Mouse (Mus musculus): ENCODE results near the gene Snx8. TPM values are rescaled to one million over a fixed set of nuclear protein-coding genes. Genes with fewer than 3 reads are reported as not detected.
A peak's percentile ranks its signal among the peaks of the same experiment; 100 is the strongest.

Gene Snx8
- polyA plus RNA-seq, 1 experiment from 2014 or later: 19.2 TPM

- no peaks in the 10 kb centered on the region for H3K27me3 ChIP-seq (ENCODE audit: insufficient read depth, poor library complexity, severe bottlenecking)
- peaks cover 26% of the 10 kb centered on the region for H3K36me3 ChIP-seq
- DNase-seq (ENCODE audit: low spot score): no peak
Observed at GRCm38 (mm10) chr5:140324058-140324457, 65.0 kb downstream of the Snx8 start.

GRCm38 (mm10) chr5:140321756-140322575, 67.1 kb downstream of the Snx8 start:
- Histone ChIP-seq H3K27ac (peak overlapping the region; percentile 95), H3K27me3 (ENCODE audit: insufficient read depth, poor library complexity, severe bottlenecking) (no peaks in the 10 kb centered on the region), H3K4me3 (peak overlapping the region; percentile 98), H3K9me3 (no peaks in the 10 kb centered on the region), H3K4me1 (peaks cover 29% of the 10 kb centered on the region), H3K36me3 (peaks cover 6% of the 10 kb centered on the region; the same call in 1 of the 2 replicates)
- no peak for DNase-seq (ENCODE audit: low spot score)
- WGBS: 3% methylated on average over 17 of the region's 17 CpGs

More at GRCm38 (mm10) chr5:140324058-140324457, 65.0 kb downstream of the Snx8 start:
- H3K27ac ChIP-seq: no peak overlapping the region
- peaks cover 20% of the 10 kb centered on the region for H3K4me1 ChIP-seq
- H3K4me3 ChIP-seq: no peak overlapping the region
- H3K9me3 ChIP-seq: no peaks in the 10 kb centered on the region
- 84% methylated on average over 5 of the region's 5 CpGs for WGBS

- no peaks in the 10 kb centered on the region for H3K27me3 ChIP-seq (ENCODE audit: insufficient read depth, poor library complexity, severe bottlenecking)
- peaks cover 3% of the 10 kb centered on the region; the same call in 1 of the 2 replicates for H3K36me3 ChIP-seq
- peak within 1 kb of the TSS; percentile 98 for H3K4me3 ChIP-seq
- WGBS: under 1% methylated on average over 60 of the region's 60 CpGs
- DNase-seq (ENCODE audit: low spot score): peak; percentile 96
- peaks cover 34% of the 10 kb centered on the region for H3K4me1 ChIP-seq
- no peaks in the 10 kb centered on the region for H3K9me3 ChIP-seq
- H3K27ac ChIP-seq: peak within 1 kb of the TSS; percentile 95
Observed at GRCm38 (mm10) chr5:140321042-140321755, 67.9 kb downstream of the Snx8 start, which contains the start of the genes Mad1l1 and Nudt1. TSS of gene Mad1l1 (minus strand) at chr5:140321552. TSS of gene Nudt1 (plus strand) at chr5:140321656.

DNA sequence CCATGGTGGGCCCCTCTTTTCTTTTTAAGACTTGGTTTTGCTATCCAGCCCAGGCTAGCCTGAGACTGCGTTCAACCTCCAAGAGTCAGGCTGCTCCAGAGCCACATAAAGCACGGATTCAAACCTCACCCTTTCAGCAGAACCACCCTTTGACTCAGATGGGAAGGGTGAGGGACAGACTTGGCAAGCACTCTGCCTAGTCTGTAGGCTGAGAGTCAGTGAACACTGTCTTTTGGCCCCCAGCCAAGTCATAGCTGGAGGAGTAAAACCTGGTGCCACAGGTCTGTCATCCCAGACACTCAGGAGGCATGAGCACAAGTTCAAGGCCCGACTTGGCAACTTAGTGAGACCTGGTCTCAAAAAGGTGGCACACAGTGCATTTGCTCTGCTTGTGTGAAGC, 72.3 kb downstream of the Snx8 start:
- peaks cover 32% of the 10 kb centered on the region for H3K36me3 ChIP-seq
- no peak for DNase-seq (ENCODE audit: low spot score)
- WGBS: 90% methylated on average over 3 of the region's 3 CpGs
- no peak overlapping the region for H3K27ac ChIP-seq
- H3K4me1 ChIP-seq: peaks cover 34% of the 10 kb centered on the region
- no peaks in the 10 kb centered on the region for H3K27me3 ChIP-seq (ENCODE audit: insufficient read depth, poor library complexity, severe bottlenecking)
- H3K9me3 ChIP-seq: no peaks in the 10 kb centered on the region
- H3K4me3 ChIP-seq: no peak overlapping the region

DNA sequence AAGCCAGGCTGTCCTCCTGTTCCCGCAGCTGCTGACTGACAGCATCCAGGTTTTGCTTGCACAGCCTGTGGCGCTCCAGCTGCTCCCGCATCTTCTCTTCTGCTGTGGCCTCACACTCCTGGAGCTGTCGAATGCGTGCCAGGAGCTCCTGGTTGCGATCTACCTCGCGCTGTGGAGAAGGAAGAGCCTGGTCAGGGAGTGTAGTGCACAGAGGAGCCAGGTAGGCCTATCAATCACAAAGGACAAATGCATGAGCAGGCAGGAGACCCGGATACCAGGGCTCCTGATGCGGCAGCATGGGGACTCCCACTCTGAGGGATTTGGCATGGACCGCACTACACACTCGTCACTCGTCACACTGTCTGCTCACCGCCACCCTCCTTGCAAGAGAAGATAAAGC, 81.5 kb downstream of the Snx8 start:
- Histone ChIP-seq H3K27me3 (ENCODE audit: insufficient read depth, poor library complexity, severe bottlenecking) (no peaks in the 10 kb centered on the region), H3K4me3 (no peak overlapping the region; the same call in 1 of the 2 replicates), H3K36me3 (peaks cover 82% of the 10 kb centered on the region), H3K27ac (peak overlapping the region; percentile 72), H3K9me3 (no peaks in the 10 kb centered on the region), H3K4me1 (peaks cover 27% of the 10 kb centered on the region)
- DNase-seq (ENCODE audit: low spot score): no peak
- 63% methylated on average over 14 of the region's 14 CpGs for WGBS

- Histone ChIP-seq H3K9me3 (no peaks in the 10 kb centered on the region), H3K4me1 (peaks cover 27% of the 10 kb centered on the region), H3K27ac (peak overlapping the region; percentile 79), H3K4me3 (no peak overlapping the region; the same call in 1 of the 2 replicates), H3K36me3 (peaks cover 82% of the 10 kb centered on the region), H3K27me3 (ENCODE audit: insufficient read depth, poor library complexity, severe bottlenecking) (no peaks in the 10 kb centered on the region)
- WGBS: 51% methylated on average over 8 of the region's 8 CpGs
- peak; percentile 83 for DNase-seq (ENCODE audit: low spot score)
Observed at GRCm38 (mm10) chr5:140306016-140306415, 83.0 kb downstream of the Snx8 start.

DNA sequence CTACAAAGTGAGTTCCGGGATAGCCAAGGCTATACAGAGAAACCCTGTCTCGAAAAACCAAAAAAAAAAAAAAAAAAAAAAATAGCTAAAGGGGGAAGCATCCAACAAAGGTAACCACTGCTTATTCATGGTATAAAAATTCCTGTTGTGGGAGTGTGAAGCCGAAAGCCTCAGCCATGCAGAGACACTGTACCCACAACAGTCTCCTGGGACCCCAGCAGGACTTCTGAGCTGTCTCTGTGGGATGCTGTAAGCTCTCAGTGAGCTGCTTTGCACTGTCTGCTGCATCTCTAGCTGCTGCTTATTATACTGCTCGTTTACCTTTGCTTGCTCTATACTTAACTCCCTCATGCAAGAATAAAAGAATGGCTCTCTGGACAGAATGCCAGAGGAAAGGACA, 90.8 kb downstream of the Snx8 start:
- Histone ChIP-seq H3K36me3 (peaks cover 77% of the 10 kb centered on the region), H3K9me3 (no peaks in the 10 kb centered on the region)
- 86% methylated on average over 4 of the region's 4 CpGs for WGBS

DNA sequence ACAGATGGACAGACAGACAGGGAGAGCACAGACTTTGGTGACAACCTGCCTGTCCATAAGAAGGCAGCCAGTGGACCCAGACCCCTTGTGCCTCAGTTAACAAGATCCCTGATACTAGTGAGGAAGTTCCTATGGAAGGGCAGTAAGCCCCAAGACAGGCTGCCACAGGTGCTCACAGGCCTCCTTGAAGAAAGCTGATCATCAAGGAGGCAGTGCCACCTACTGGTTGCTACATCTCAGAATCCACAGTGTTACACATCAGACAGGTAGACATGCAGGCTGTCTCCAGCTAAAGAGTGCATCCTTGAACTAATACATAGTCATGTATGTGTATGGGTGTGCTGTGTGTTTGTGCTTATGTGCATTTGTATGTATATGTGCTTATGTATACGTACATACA, 96.9 kb downstream of the Snx8 start:
- no peak for DNase-seq (ENCODE audit: low spot score)
- no peaks in the 10 kb centered on the region for H3K27me3 ChIP-seq (ENCODE audit: insufficient read depth, poor library complexity, severe bottlenecking)
- H3K4me1 ChIP-seq: peaks cover 12% of the 10 kb centered on the region
- whole genome bisulfite sequencing: 77% methylated on average over 1 of the region's 1 CpGs
- H3K4me3 ChIP-seq: no peak overlapping the region
- H3K36me3 ChIP-seq: peaks cover 73% of the 10 kb centered on the region
- no peak overlapping the region for H3K27ac ChIP-seq
- no peaks in the 10 kb centered on the region for H3K9me3 ChIP-seq

More for the DNA sequence above, 90.8 kb downstream of the Snx8 start:
- Histone ChIP-seq H3K4me3 (no peak overlapping the region), H3K27me3 (ENCODE audit: insufficient read depth, poor library complexity, severe bottlenecking) (no peaks in the 10 kb centered on the region), H3K4me1 (no peaks in the 10 kb centered on the region), H3K27ac (no peak overlapping the region)
- DNase-seq (ENCODE audit: low spot score): no peak

Small RNA genes within 50 kb of the gene (microRNA-seq; reads per million reads assigned to microRNA genes)
- not detected for gene Mir7038

Other genes starting within 250 kb of the Snx8 start
- 34.4 and 43.5 TPM in 2 replicates for gene Mad1l1, start 67.7 kb downstream of the Snx8 start, polyA plus RNA-seq (2016; fragmentation: Nextera tagmentation; extraction: Ambion mirVana)
- gene Nudt1, start 67.6 kb downstream of the Snx8 start, polyA plus RNA-seq (2016; fragmentation: Nextera tagmentation; extraction: Ambion mirVana): 39.2 and 50.4 TPM in 2 replicates
- gene Mrm2, start 57.4 kb downstream of the Snx8 start, polyA plus RNA-seq (2016; fragmentation: Nextera tagmentation; extraction: Ambion mirVana): 15.4 and 18.8 TPM in 2 replicates
- gene Eif3b, start 30.1 kb upstream of the Snx8 start, polyA plus RNA-seq (2016; fragmentation: Nextera tagmentation; extraction: Ambion mirVana): 125 and 201 TPM in 2 replicates
- gene Gm4869, start 56.4 kb upstream of the Snx8 start, polyA plus RNA-seq (2016; fragmentation: Nextera tagmentation; extraction: Ambion mirVana): not detected in 2 replicates
- 26.7 and 26.9 TPM in 2 replicates for gene Chst12, start 116.3 kb upstream of the Snx8 start, polyA plus RNA-seq (2016; fragmentation: Nextera tagmentation; extraction: Ambion mirVana)
- not detected in 2 replicates for gene Grifin, start 175.8 kb upstream of the Snx8 start, polyA plus RNA-seq (2016; fragmentation: Nextera tagmentation; extraction: Ambion mirVana)
- gene Lfng, start 218.1 kb upstream of the Snx8 start, polyA plus RNA-seq (2016; fragmentation: Nextera tagmentation; extraction: Ambion mirVana): 3.8 and 4.7 TPM in 2 replicates

Data from heart, embryonic 10.5 days (tissue).